Mouse (Mus musculus) spleen, postnatal 4 days (tissue): ENCODE data around the gene Nsrp1.
"Not testable (repeated sequence)": the region's sequence is repeated elsewhere in the genome, so short reads cannot be mapped to it uniquely, and the experiment has no call there.

Source experiments
- DNase-seq, 2 experiments: peaks; one replicate each; pipeline ENCODE4 v3.0.0; 2022; ENCODE audit warnings: low spot score in 2 of 2

Nsrp1 gene

DNA sequence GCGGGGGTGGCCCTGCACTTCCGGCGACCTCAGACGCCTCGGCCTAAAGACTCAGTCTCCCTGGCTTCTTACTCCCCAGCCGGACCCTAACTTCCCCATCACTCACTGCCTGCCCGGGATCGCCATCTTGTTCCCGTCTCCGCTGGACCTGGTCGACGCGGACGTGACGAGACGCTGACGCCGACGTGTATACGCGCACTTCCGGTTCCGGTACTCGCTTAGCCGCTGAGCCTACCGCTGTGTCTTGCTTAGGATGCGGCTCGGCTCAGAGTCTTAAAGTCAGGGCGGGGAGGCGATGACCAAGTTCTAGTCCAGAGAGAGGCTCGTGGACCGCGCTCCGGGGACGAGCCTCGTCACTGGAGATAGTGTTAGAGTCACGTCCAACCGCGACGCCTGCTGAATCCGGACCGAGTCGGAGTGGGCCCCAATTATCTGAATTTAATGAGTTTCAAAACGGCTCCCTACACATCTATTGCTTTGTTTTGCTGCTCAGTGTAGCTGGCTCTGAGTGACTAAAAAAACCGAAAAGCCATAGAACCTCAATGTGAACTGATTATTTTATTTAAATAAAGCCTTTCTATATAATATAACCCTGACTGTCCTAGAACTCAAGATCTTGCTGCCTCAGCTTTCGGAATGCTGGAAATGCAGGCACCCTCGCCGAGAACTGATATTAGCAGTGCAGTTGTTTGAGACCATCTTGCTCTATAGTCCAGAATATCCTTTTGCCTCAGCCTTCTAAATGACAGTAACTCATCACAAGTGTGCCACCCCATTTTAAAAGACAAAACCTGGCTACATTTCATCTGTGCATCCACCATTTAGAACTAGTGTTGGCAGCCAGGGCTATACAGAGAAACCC lies at the start of gene Nsrp1:
TSS of gene Nsrp1 (minus strand) at position 163 of the 862 bp plus-strand sequence.
- DNase-seq, result peak; percentile 87 to 94

DNA sequence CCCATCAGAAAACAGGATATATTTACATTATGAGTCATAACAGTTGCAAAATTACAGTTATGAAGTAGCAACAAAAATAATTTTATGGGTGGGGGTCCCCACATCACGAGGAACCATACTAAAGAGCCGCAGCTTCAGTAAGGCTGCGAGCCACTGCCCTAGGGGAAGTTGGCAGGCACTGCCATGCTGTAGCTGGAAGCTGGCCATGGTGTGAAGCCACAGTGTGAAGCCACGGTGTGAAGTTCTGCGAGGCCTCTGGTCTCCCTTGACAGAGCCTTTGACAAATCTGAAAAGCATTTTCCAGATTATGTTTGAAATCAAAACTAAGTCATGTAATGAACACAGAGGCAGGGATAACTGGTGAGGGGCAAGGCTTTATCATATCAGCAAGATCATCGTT lies 32.9 kb upstream of the Nsrp1 start:
- no peak for DNase-seq

DNA sequence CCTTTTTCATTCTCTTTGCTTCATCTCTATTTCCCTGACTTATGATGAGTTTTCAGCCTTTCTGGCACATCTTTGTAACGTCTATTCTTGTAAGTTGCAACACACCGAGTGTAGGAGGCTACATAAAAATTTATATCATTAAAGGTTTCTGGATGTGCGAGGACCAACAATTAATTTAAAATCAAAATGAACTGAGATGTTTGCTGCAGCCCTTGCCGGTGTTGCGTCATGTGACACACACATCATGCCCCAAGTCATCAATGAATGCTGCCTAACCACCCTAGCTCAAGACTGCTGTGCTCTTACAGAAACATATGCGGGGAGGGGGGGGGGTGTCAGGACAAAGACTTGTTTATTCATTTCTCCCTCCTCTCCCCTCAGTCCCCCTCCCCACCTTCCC lies 30.2 kb upstream of the Nsrp1 start:
- no peak for DNase-seq

DNA sequence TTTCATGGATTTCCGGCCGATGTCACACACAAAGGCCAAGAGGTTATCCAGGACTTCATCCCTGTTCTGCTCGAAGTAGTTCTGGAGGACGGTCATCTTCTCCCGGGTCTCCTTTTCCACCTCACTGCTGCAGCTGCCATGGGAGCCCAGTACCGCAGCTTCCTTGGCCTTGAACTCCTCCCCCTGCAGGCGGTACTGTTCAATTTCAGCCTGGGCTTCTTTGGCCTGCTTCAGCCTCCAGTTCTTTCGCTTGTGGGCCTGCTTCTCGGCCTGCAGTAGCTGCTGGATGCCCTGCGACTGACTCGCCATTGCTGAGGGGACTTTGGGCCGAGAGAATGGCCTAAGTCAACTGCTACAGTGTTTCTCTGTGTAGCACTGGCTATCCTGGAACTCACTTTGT lies 29.6 kb upstream of the Nsrp1 start:
- DNase-seq, result not testable (repeated sequence)

DNA sequence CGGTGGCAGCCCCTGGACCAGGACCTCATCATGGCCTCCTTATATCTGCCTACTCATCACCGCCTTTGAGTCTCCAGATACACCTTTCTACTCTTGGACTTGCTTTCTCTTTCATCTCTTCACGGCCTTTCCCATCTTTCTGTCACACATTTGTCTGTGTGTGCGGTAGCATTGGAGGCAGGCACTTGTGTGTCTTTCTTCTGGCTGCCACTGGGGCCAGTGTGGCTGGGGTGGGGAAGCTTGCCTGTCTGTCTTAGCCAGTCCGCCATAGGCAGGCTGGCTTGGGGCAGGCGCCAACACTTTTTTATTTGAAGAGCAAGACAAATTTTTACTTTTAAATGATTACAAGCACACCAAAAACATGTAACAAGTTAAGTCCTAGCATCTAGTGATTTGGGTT lies 28.7 kb upstream of the Nsrp1 start:
- no peak for DNase-seq

DNA sequence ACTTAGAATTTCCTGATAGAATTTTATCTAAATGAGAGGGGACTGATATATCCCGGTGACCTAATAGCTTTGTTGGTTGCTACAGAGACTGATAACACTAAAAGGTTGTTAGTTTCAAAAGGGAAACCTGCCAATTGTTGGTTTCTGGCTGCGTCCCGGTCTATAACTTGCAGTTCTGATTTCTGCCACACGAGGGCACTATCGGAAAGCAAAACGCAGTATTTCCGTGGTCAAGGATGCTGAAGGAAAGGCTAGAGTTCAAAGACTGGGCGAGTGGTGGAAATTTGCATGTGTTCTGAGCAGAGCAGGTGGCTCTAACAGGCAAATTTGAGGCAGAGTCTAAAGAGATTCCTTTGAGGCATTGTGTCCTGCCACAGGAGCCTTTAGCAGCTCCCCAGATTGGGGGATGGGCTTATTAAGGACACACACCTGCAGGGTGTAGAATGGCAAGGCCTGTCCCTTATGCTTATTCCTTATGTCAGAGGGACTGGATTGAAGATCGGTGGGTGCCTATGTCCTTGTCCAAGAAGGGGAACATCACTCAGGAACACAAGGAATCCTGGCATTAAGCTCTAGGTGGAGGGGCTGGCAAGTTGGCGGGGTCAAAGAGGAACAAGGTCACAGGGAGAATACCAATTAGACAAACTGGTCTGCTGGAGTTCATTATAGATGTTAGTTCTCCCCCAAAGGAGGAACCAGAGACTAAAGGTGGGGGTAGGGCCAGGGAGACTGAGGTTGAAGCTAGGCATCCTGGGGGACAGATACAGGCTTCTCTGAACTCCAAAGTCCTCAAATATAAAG lies 22.1 kb upstream of the Nsrp1 start:
- peak; percentile 77 to 93 for DNase-seq

DNA sequence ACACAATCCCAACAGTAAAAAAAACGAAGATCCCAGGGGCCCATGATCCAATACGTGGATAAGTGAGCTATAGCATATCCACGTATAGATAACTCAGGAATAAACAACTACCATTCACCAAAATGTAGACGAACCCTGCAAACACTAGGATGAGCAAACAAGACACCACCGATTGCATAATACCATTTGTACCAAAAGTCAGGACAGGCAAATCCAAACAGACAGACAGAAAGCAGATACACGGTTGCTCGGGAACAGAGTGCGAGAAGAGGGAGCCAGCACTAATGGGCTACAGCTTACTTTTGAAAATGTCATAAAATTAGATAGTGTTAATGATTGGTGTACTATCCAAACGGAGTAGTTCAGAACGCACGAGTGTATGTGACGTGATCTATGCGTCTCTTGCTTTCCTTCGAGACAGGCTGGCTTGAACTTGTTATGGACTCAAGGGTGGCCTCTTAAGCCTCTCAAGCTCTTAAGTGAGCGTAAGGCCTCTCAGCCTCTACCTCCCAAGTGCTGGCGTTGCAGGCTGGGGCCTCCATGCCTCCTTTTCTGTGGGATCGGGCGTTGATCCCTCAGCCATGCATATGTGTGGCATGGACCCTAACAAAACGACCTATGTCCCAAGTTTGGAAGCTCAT lies 20.2 kb upstream of the Nsrp1 start:
- DNase-seq, result no peak

DNA sequence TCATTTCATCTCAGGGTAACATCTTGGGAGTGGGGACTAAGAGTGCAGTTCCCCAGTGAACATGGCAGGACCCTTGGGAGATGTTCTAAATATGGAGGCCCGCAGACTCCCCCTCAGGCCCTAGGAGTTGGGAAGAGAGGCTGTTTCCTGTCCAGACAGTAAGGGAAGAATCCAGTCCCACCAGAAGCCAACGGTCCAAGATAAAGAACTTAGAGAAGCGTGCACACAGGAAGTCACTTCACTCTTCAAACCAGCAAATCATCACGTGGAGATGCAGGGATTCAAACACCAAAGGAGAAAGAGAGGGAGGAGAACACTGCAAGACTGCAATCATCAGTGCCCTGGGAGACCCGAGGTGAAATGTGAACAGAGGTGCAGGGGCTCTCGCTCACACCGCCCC lies 18.8 kb upstream of the Nsrp1 start:
- no peak for DNase-seq

DNA sequence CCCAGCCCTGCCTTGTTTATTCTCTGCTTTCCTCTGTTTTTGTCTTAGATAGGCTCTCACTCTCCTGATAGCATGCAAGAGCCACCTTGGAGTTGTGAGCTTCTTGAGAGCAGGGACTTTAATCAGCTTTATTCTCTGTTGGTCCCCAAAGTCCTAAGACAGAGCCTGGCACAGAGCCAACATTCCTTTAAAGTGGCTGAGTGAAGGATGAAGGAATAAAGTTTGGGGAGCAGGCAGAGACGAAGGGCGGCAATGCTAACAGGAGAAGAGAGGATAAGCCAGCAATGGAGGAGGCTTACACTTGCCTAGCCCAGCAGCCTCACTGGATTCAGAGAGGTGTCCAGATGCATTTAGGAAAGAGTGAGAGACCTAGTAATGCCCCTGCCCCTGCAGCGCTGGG lies 18.3 kb upstream of the Nsrp1 start:
- no peak for DNase-seq

DNA sequence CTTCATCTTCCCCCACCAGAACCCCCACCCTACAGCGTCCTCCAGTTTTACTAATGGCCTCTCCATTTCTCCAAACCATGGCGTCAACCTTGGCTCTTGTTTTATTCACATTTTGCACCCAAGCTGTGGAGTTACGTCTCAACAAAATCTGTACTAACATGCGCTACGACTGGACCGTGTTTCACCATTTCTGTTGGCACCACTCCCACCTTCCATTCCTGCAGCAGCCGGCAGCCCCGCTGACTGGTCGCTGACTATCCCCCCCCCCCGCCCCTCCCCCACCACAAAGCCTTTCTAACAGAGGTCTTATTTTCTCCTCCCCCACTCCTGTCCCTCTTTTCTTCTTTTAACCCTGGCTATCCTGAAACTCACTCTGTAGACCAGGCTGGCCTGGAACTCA lies 17.0 kb upstream of the Nsrp1 start:
- DNase-seq, result no peak

DNA sequence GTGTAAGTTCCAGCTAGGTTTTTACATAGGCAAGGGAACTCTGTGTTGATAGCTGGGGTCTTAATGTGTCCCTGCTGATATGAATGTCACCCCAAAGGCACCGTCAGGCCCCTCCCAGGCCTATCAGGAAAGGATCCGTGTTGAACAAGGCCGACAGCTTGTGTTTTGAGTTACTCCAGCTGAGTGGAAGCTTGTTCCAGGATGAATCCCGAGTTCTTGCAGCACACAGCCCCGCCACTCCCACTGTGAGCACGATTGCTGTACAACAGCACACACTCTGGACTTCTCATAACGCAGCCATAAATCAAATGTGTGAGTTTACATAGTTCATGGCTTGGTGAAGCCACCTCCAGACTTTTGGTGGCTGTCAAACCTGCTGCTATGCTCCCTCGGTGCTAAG lies 15.9 kb upstream of the Nsrp1 start:
- no peak for DNase-seq

DNA sequence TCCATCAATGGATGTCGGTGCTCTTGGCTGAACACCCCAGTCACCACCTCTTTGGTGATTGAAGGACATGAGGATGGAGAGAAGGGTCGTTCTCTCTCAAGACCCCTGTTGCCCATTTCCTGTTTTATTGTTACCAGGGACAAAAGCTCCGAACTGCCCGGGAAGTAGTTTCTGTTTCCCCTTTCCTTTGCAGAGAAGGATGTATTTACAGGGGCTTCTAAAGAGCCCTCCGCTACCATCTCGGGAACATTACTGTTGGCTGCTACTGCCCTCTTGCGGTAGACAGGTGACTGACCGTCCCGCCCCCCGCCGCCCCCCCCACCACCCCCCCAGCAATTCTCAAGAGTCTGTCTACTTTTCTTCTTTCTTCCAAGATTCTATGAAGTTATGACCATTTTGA lies 15.0 kb upstream of the Nsrp1 start:
- peak; percentile 27 to 74 for DNase-seq

DNA sequence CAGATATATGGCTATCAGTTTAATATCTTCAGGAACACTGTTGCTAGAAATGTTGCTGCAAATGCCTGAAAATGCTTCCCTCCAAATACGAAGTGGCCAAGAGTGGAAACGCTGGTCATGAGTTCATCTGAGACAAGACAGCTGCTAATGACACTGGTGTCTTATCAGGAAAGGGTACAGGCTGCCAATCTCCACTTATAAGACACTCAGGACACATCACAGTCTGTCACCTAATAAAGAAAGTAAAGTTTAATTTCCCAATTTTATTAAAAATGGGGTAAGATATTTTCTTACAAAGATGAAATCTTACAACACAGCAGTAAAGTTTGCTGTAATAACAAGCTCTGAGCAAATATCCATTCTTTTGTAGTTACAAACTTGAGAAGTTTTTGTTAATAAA lies 10.9 kb upstream of the Nsrp1 start:
- no peak for DNase-seq

DNA sequence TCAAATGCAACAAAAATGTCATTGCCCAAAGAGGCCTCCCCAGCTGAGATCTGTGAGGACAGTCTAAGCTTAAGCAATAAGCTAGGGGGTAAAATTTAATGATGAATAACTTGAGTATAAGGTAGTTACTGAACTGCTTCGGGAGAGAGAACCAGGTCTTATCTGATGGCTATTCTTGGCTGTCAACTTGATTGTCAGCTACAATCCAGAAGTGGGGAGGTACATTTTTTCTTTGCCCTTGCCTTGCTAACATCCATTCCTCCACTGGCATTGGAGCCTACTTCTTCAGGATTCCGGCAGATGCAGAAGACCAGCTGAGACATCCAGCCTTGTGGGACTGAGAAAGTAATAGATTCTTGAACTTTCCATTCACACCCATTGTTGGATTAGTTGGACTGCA lies 8.8 kb upstream of the Nsrp1 start:
- no peak for DNase-seq

DNA sequence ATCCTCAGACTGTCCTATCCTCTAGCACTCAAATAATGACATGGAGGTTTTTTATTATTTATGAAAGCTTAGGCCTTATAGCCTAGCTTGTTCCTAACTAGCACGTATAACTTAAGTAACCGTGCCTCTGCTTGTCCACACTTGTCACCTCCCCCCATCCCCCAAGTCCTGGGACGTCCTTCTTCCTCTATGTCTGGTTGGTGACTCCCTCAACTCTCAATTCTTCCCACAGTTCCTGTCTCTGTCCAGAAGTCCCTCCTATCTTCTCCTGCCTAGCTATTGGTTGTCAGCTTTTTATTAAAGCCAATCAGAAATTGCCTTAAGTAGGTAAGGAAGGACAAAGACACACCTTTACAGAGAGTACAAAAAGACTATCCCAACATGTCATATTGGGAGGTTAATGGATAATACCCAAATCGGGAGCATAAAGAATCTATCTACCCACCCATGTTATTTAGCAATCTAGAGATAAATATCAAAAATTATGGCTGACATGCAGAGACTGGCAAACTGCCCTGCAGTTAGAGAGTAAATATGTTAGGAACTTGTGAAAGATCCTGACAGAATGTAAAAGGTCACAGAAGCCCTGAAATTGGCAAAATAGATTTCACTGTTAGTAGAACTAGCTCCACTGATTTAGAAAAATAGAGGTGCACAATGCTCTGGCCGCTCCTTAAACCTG lies 5.9 kb upstream of the Nsrp1 start:
- DNase-seq, result no peak

DNA sequence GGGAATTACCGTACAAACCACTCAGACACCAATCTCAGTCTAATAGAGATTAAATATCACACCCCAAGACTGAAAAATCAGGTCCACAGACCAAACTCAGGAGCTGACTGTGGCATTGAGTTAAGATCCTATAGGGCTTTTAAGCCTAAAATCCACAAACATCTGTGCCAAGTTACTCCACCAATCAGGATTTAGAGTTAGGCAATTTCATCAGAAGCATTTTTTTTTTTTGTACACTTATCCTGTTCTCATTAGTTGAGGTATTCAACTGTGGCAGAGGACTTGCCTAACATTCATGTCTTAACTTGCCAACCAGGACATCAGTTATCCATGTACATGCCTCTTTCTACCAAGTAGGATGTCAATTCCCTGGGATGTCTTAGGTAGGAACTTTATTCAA lies 1.1 kb upstream of the Nsrp1 start:
- no peak for DNase-seq

DNA sequence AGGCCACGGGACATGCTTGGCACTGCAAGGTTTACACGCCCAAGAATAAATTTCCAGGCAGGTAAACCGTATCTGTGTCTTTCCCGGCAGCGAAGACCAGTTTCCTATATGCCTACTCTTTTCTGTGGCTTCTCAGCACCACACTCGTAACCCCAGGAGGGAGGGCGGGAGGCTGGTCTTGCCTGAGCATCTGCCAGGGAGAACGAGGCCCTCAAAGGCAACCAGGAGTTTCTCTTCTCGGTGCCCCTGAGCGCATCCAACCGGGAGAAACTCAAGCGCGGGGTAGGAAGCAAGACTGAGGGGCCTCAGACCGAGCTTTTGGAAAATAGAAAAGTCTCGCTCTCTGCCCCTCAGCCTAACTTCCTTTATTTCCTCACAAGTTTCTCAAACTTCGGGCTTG lies 443 bp downstream of the Nsrp1 start:
- DNase-seq, result peak in 1 of 2 experiments; percentile 65

DNA sequence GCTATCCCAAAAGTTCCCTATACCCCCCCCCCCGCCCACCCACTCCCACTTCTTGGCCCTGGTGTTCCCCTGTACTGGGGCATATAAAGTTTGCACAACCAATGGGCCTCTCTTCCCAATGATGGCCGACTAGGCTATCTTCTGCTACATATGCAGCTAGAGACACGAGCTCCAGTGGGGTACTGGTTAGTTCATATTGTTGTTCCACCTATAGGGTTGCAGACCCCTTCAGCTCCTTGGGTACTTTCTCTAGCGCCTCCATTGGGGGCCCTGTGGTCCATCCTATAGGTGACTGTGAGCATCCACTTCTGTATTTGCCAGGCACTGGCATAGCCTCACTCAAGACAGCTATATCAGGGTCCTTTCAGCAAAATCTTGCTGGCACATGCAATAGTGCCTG lies 904 bp downstream of the Nsrp1 start:
- DNase-seq, result not testable (repeated sequence)

DNA sequence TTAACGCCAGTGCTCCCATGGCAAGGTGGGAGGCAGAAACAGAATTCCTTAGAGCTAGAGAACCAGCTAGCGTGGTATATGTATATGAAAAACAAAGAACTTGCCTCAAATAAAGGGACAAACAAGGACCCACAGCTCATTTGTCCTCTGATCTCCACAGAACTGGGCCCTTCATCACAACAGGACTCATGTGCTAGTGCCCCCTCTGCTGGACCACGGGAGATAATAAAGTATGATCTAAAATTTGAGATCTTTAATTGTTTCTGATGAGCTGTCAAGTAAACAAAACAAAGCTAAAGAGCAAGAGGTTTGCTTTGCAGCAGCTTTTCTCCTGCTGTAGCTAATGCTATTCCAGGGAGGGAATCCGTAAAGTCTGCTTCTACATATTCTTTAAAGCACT lies 7.5 kb downstream of the Nsrp1 start:
- DNase-seq, result no peak

DNA sequence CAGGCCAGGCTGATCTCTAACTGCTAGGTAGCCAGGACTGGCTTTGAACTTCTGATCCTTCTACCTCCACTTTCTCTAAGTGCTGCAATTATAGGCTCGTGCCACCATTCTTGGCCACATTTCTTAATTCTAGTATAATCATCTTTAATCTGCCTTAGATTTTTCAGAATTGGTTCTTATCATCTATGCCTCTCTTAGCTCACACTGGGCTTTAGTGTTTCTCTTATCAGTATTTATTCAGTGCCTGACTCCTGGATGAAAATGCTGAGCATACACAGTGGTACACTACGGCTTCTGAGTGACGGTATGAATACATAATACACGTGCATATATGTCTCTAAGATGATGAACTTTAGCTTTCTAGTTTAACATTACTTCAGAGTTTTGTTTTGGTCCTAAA lies 9.4 kb downstream of the Nsrp1 start:
- DNase-seq, result no peak

DNA sequence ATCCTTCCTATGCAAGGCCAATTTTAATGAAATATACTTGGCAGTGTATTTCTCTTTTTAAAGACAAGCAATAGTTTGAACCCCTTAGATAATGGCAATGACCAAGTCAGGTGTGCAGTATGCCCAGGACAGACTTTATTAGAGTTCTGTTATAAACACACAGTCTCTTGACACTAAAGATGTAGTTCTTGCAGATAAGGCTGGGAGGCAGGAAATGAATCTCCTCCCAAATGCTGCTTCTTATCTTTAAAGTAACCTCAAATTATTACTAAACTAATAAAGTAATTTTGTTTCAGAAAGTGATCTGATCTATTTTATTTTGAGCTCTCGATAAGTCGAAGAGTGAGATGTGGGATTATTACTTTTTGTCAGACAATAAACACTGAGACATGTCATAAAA lies 14.8 kb downstream of the Nsrp1 start:
- no peak for DNase-seq

DNA sequence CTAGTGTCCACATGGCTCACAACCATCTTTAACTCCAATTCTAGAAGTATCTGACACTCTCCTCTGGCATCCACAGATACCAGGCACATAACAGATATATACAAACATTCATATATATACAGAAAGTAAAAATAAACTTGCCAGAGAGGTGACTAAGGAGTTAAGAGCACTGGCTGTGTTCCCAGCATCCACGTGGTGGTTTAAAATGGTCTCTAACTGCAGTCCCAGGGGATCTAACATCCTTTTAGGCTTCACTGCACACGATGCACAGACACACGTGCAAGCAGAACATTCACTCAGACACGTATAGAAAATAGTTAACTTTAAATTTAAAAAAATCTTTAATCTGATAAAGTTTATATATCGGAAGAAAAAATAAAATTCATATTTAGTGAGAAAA lies 16.3 kb downstream of the Nsrp1 start:
- DNase-seq, result no peak
